Mouse (Mus musculus): ENCODE results near the gene Iars2. TPM values are rescaled to one million over a fixed set of nuclear protein-coding genes. Genes with fewer than 3 reads are reported as not detected.

The Iars2 gene
- 28.0 and 29.2 TPM in 2 replicates for polyA plus RNA-seq (2014; fragmentation: Nextera tagmentation; extraction: Ambion mirVana)

GRCm38 (mm10) chr1:185328721-185329610 is at the start of gene Iars2:
Gene Iars2 (minus strand): TSS chr1:185329396.
- under 1% methylated on average over 76 of the region's 76 CpGs for WGBS
- Histone ChIP-seq H3K4me1 (ENCODE audit: control insufficient read depth, insufficient read depth, low read length) (no peaks in the 10 kb centered on the region; the same call in 1 of the 2 replicates), H3K27ac (replicated peaks; ENCODE audit: low read depth, low read length) (peak within 1 kb of the TSS; percentile 92), H3K9me3 (ENCODE audit: control insufficient read depth, low read length) (no peaks in the 10 kb centered on the region), H3K4me3 (ENCODE audit: low read depth, low read length) (peak within 1 kb of the TSS; percentile 85), H3K9ac (ENCODE audit: low read length) (peak within 1 kb of the TSS; percentile 84), H3K4me2 (ENCODE audit: low read depth, severe bottlenecking) (peak within 1 kb of the TSS; percentile 56), H3K36me3 (ENCODE audit: control insufficient read depth, insufficient read depth, low read length) (no peaks in the 10 kb centered on the region), H3K27me3 (ENCODE audit: control insufficient read depth, insufficient read depth, low read length) (no peaks in the 10 kb centered on the region)
- DNase-seq (ENCODE audit: low spot score) (peak; percentile 95), ATAC-seq (ENCODE audit: insufficient number of reproducible peaks, low FRiP score, low TSS enrichment, low read depth) (peak; percentile 83)

GRCm38 (mm10) chr1:185377429-185377828 is 48.2 kb upstream of the Iars2 start:
- 88% methylated on average over 2 of the region's 2 CpGs for WGBS
- H3K4me1 ChIP-seq (ENCODE audit: control insufficient read depth, insufficient read depth, low read length), result no peaks in the 10 kb centered on the region
- no peaks in the 10 kb centered on the region for H3K9me3 ChIP-seq (ENCODE audit: control insufficient read depth, low read length)
- peaks cover 19% of the 10 kb centered on the region for H3K36me3 ChIP-seq (ENCODE audit: control insufficient read depth, insufficient read depth, low read length)
- no peak overlapping the region for H3K27ac ChIP-seq (replicated peaks; ENCODE audit: low read depth, low read length)
- H3K4me2 ChIP-seq (ENCODE audit: low read depth, severe bottlenecking), result no peak overlapping the region
- no peak overlapping the region for H3K9ac ChIP-seq (ENCODE audit: low read length)
- H3K4me3 ChIP-seq (ENCODE audit: low read depth, low read length), result no peak overlapping the region
- no peak for DNase-seq (ENCODE audit: low spot score)
- no peaks in the 10 kb centered on the region for H3K27me3 ChIP-seq (ENCODE audit: control insufficient read depth, insufficient read depth, low read length)
- ATAC-seq (ENCODE audit: insufficient number of reproducible peaks, low FRiP score, low TSS enrichment, low read depth), result no peak

- Histone ChIP-seq H3K9ac (ENCODE audit: low read length) (no peak overlapping the region), H3K27me3 (ENCODE audit: control insufficient read depth, insufficient read depth, low read length) (no peaks in the 10 kb centered on the region), H3K36me3 (ENCODE audit: control insufficient read depth, insufficient read depth, low read length) (peaks cover 19% of the 10 kb centered on the region), H3K9me3 (ENCODE audit: control insufficient read depth, low read length) (no peaks in the 10 kb centered on the region), H3K27ac (replicated peaks; ENCODE audit: low read depth, low read length) (no peak overlapping the region), H3K4me2 (ENCODE audit: low read depth, severe bottlenecking) (no peak overlapping the region), H3K4me3 (ENCODE audit: low read depth, low read length) (no peak overlapping the region), H3K4me1 (ENCODE audit: control insufficient read depth, insufficient read depth, low read length) (no peaks in the 10 kb centered on the region)
- DNase-seq (ENCODE audit: low spot score) (no peak), ATAC-seq (ENCODE audit: insufficient number of reproducible peaks, low FRiP score, low TSS enrichment, low read depth) (no peak)
Measured at GRCm38 (mm10) chr1:185376390-185376789, 47.2 kb upstream of the Iars2 start.

GRCm38 (mm10) chr1:185369979-185370378 is 40.8 kb upstream of the Iars2 start:
- Histone ChIP-seq H3K4me1 (ENCODE audit: control insufficient read depth, insufficient read depth, low read length) (no peaks in the 10 kb centered on the region), H3K36me3 (ENCODE audit: control insufficient read depth, insufficient read depth, low read length) (peaks cover 18% of the 10 kb centered on the region), H3K27me3 (ENCODE audit: control insufficient read depth, insufficient read depth, low read length) (no peaks in the 10 kb centered on the region), H3K9ac (ENCODE audit: low read length) (no peak overlapping the region), H3K27ac (replicated peaks; ENCODE audit: low read depth, low read length) (no peak overlapping the region), H3K4me3 (ENCODE audit: low read depth, low read length) (no peak overlapping the region), H3K9me3 (ENCODE audit: control insufficient read depth, low read length) (no peaks in the 10 kb centered on the region), H3K4me2 (ENCODE audit: low read depth, severe bottlenecking) (no peak overlapping the region)
- DNase-seq (ENCODE audit: low spot score), result no peak
- no peak for ATAC-seq (ENCODE audit: insufficient number of reproducible peaks, low FRiP score, low TSS enrichment, low read depth)
- 89% methylated on average over 6 of the region's 6 CpGs for WGBS

GRCm38 (mm10) chr1:185367383-185367782 is 38.2 kb upstream of the Iars2 start:
- H3K27ac ChIP-seq (replicated peaks; ENCODE audit: low read depth, low read length), result no peak overlapping the region
- H3K36me3 ChIP-seq (ENCODE audit: control insufficient read depth, insufficient read depth, low read length), result peaks cover 7% of the 10 kb centered on the region
- H3K9me3 ChIP-seq (ENCODE audit: control insufficient read depth, low read length), result no peaks in the 10 kb centered on the region
- peaks cover 6% of the 10 kb centered on the region; the same call in 1 of the 2 replicates for H3K4me1 ChIP-seq (ENCODE audit: control insufficient read depth, insufficient read depth, low read length)
- no peak for ATAC-seq (ENCODE audit: insufficient number of reproducible peaks, low FRiP score, low TSS enrichment, low read depth)
- DNase-seq (ENCODE audit: low spot score), result no peak
- no peaks in the 10 kb centered on the region for H3K27me3 ChIP-seq (ENCODE audit: control insufficient read depth, insufficient read depth, low read length)
- H3K9ac ChIP-seq (ENCODE audit: low read length), result no peak overlapping the region
- H3K4me2 ChIP-seq (ENCODE audit: low read depth, severe bottlenecking), result no peak overlapping the region
- WGBS, result 91% methylated on average over 6 of the region's 6 CpGs
- H3K4me3 ChIP-seq (ENCODE audit: low read depth, low read length), result no peak overlapping the region

GRCm38 (mm10) chr1:185364183-185364540 is 35.0 kb upstream of the Iars2 start:
- ATAC-seq (ENCODE audit: insufficient number of reproducible peaks, low FRiP score, low TSS enrichment, low read depth), result no peak
- H3K27ac ChIP-seq (replicated peaks; ENCODE audit: low read depth, low read length), result no peak overlapping the region
- 53% methylated on average over 6 of the region's 6 CpGs for WGBS
- H3K36me3 ChIP-seq (ENCODE audit: control insufficient read depth, insufficient read depth, low read length), result no peaks in the 10 kb centered on the region
- no peak for DNase-seq (ENCODE audit: low spot score)
- H3K4me1 ChIP-seq (ENCODE audit: control insufficient read depth, insufficient read depth, low read length), result peaks cover 6% of the 10 kb centered on the region; the same call in 1 of the 2 replicates
- H3K4me2 ChIP-seq (ENCODE audit: low read depth, severe bottlenecking), result peak overlapping the region; percentile 48
- no peaks in the 10 kb centered on the region for H3K27me3 ChIP-seq (ENCODE audit: control insufficient read depth, insufficient read depth, low read length)
- peak overlapping the region; percentile 96 for H3K4me3 ChIP-seq (ENCODE audit: low read depth, low read length)
- no peaks in the 10 kb centered on the region for H3K9me3 ChIP-seq (ENCODE audit: control insufficient read depth, low read length)
- H3K9ac ChIP-seq (ENCODE audit: low read length), result peak overlapping the region; percentile 45; the same call in 1 of the 2 replicates

GRCm38 (mm10) chr1:185363526-185364182 is 34.5 kb upstream of the Iars2 start:
- Histone ChIP-seq H3K4me2 (ENCODE audit: low read depth, severe bottlenecking) (peak overlapping the region; percentile 48), H3K9me3 (ENCODE audit: control insufficient read depth, low read length) (no peaks in the 10 kb centered on the region), H3K27ac (replicated peaks; ENCODE audit: low read depth, low read length) (peak overlapping the region; percentile 85), H3K9ac (ENCODE audit: low read length) (peak overlapping the region; percentile 81), H3K4me1 (ENCODE audit: control insufficient read depth, insufficient read depth, low read length) (peaks cover 6% of the 10 kb centered on the region; the same call in 1 of the 2 replicates), H3K36me3 (ENCODE audit: control insufficient read depth, insufficient read depth, low read length) (no peaks in the 10 kb centered on the region), H3K4me3 (ENCODE audit: low read depth, low read length) (peak overlapping the region; percentile 96), H3K27me3 (ENCODE audit: control insufficient read depth, insufficient read depth, low read length) (no peaks in the 10 kb centered on the region)
- ATAC-seq (ENCODE audit: insufficient number of reproducible peaks, low FRiP score, low TSS enrichment, low read depth) (peak; percentile 48; the same call in 1 of the 2 replicates), DNase-seq (ENCODE audit: low spot score) (peak; percentile 64)
- 5% methylated on average over 22 of the region's 22 CpGs for WGBS

GRCm38 (mm10) chr1:185362677-185363520 is 33.7 kb upstream of the Iars2 start, which contains the start of gene Eprs:
Gene Eprs (plus strand): TSS chr1:185363044.
- peak within 1 kb of the TSS; percentile 96 for H3K4me3 ChIP-seq (ENCODE audit: low read depth, low read length)
- peak within 1 kb of the TSS; percentile 85 for H3K27ac ChIP-seq (replicated peaks; ENCODE audit: low read depth, low read length)
- peak within 1 kb of the TSS; percentile 81 for H3K9ac ChIP-seq (ENCODE audit: low read length)
- H3K4me2 ChIP-seq (ENCODE audit: low read depth, severe bottlenecking), result peak within 1 kb of the TSS; percentile 48
- peak; percentile 100 for DNase-seq (ENCODE audit: low spot score)
- no peaks in the 10 kb centered on the region for H3K36me3 ChIP-seq (ENCODE audit: control insufficient read depth, insufficient read depth, low read length)
- H3K9me3 ChIP-seq (ENCODE audit: control insufficient read depth, low read length), result no peaks in the 10 kb centered on the region
- H3K4me1 ChIP-seq (ENCODE audit: control insufficient read depth, insufficient read depth, low read length), result peaks cover 6% of the 10 kb centered on the region; the same call in 1 of the 2 replicates
- peak; percentile 94 for ATAC-seq (ENCODE audit: insufficient number of reproducible peaks, low FRiP score, low TSS enrichment, low read depth)
- no peaks in the 10 kb centered on the region for H3K27me3 ChIP-seq (ENCODE audit: control insufficient read depth, insufficient read depth, low read length)
- under 1% methylated on average over 91 of the region's 92 CpGs for WGBS

Measured in limb, embryonic 11.5 days (tissue).